Mouse (Mus musculus): ENCODE data around the gene Ccl1. TPM values are rescaled to one million over a fixed set of nuclear protein-coding genes. Genes with fewer than 3 reads are reported as not detected.

Gene Ccl1
- polyA plus RNA-seq (2015; fragmentation: Nextera tagmentation; extraction: Ambion mirVana) = not detected in 2 replicates

DNA sequence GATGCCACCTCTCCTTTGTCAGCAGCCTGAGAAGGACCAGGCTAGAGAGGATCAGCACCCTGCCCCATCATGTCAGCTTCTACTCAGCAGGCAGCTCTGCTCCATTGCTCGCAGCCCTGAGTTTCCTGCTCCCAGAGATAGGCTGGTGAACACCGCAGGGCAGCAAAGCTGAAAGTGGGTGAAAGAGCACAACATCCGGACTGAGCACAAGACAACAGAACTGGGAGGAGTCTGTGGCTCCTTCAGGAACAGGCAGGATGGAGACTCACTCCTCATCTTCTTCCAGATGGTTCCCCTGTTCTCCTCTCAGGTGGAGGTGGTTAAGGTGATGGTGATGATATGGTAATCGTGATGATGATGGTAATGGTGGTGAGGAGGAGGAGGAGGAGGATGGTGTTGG, at the start of gene Ccl1:
Gene Ccl1 (minus strand): TSS at position 101 of the 400 bp plus-strand sequence.
- no peak for TF ChIP-seq CTCF (IDR thresholded peaks at IDR 0.05; ENCODE audit: low read depth)
- ATAC-seq (replicated peaks; ENCODE audit: low FRiP score, low read depth) (no peak), DNase-seq (ENCODE audit: low spot score) (no peak)
- Histone ChIP-seq H3K27ac (no peak within 1 kb of the TSS), H3K27me3 (ENCODE audit: insufficient read depth, low read length) (no peaks in the 10 kb centered on the region), H3K9ac (ENCODE audit: low read depth, low read length) (no peak within 1 kb of the TSS), H3K4me3 (replicated peaks; ENCODE audit: low read depth, low read length) (no peak within 1 kb of the TSS), H3K4me1 (replicated peaks; ENCODE audit: insufficient read depth, low read length) (no peaks in the 10 kb centered on the region), H3K36me3 (ENCODE audit: insufficient read depth, low read length) (no peaks in the 10 kb centered on the region), H3K4me2 (ENCODE audit: low read length) (no peak within 1 kb of the TSS), H3K9me3 (replicated peaks; ENCODE audit: low read length) (no peaks in the 10 kb centered on the region)
- WGBS = 70% methylated on average over 4 of the region's 4 CpGs

DNA sequence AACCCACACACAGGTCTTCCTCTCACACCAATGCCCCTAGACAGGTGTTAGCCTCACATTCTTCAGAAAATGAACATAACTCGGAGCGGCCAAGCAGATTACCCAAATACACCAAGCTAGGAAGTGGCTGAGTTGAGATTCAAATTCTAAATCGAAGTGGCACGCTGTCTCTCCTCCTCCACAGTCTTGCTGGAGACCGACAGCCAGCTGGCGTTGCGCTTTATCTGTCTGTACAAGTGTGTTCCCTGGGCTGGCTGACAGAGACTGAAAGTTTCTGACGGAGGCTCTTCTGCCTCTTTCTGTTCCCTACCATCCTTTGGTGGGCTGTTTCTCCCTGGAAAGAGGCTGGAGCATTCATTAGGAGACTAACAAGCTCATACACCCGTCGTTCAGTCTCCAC, 45.5 kb upstream of the Ccl1 start:
- Histone ChIP-seq H3K27me3 (ENCODE audit: insufficient read depth, low read length) (no peaks in the 10 kb centered on the region), H3K9me3 (replicated peaks; ENCODE audit: low read length) (no peaks in the 10 kb centered on the region)
- WGBS = 78% methylated on average over 10 of the region's 10 CpGs

DNA sequence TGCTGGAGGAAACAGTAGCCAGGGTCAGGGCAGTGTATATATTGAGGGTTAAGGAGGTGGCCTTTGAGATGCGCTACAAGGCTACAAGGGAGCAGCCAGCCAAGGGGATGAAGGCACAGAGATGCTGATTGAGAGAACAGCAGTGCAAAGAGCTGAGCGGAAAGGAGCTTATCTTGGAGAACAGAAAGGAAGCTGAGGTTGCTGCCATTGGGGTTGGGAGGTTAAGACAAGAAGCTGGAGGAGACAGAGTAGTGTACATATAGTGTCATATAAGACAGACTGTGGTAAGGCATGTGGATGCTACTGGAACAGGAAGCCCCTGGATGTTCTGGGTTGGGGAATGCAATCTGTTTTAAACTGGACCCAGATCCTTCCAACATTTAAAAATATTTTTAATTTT, 35.4 kb upstream of the Ccl1 start:
- Histone ChIP-seq H3K4me1 (replicated peaks; ENCODE audit: insufficient read depth, low read length) (no peaks in the 10 kb centered on the region), H3K4me3 (replicated peaks; ENCODE audit: low read depth, low read length) (no peak overlapping the region), H3K36me3 (ENCODE audit: insufficient read depth, low read length) (no peaks in the 10 kb centered on the region), H3K27ac (no peak overlapping the region), H3K27me3 (ENCODE audit: insufficient read depth, low read length) (no peaks in the 10 kb centered on the region), H3K9ac (ENCODE audit: low read depth, low read length) (no peak overlapping the region), H3K4me2 (ENCODE audit: low read length) (no peak overlapping the region), H3K9me3 (replicated peaks; ENCODE audit: low read length) (no peaks in the 10 kb centered on the region)
- 21% methylated on average over 2 of the region's 2 CpGs for WGBS
- ATAC-seq (replicated peaks; ENCODE audit: low FRiP score, low read depth) = no peak
- no peak for TF ChIP-seq CTCF (IDR thresholded peaks at IDR 0.05; ENCODE audit: low read depth)
- no peak for DNase-seq (ENCODE audit: low spot score)

More for the DNA sequence above, 45.5 kb upstream of the Ccl1 start:
- Histone ChIP-seq H3K4me3 (replicated peaks; ENCODE audit: low read depth, low read length) (no peak overlapping the region), H3K27ac (no peak overlapping the region), H3K36me3 (ENCODE audit: insufficient read depth, low read length) (no peaks in the 10 kb centered on the region), H3K4me2 (ENCODE audit: low read length) (no peak overlapping the region), H3K4me1 (replicated peaks; ENCODE audit: insufficient read depth, low read length) (no peaks in the 10 kb centered on the region), H3K9ac (ENCODE audit: low read depth, low read length) (no peak overlapping the region)
- no peak for TF ChIP-seq CTCF (IDR thresholded peaks at IDR 0.05; ENCODE audit: low read depth)
- no peak for ATAC-seq (replicated peaks; ENCODE audit: low FRiP score, low read depth)
- DNase-seq (ENCODE audit: low spot score) = no peak

DNA sequence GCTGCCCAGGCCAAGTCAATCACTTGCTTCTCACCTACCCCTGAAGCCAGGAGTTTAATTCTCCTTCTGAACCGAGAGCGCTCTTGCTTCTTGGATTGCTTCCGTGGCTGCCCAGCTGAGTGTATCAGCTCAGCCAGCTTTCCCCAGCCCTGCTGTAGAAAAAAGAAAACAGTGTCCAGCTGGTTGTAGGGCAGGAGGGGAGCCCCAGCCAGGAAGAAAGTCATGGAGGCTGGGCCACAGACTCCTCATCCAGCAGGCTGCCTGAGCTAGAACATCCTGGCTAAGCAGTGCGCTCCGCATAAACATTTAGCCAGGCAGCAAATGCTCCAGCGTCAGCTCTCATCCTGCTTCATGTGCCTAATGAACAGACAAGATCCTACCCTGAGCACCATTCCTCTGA, 34.9 kb upstream of the Ccl1 start:
- H3K4me1 ChIP-seq (replicated peaks; ENCODE audit: insufficient read depth, low read length) = no peaks in the 10 kb centered on the region
- H3K9me3 ChIP-seq (replicated peaks; ENCODE audit: low read length) = no peaks in the 10 kb centered on the region
- DNase-seq (ENCODE audit: low spot score) (peak; percentile 54), ATAC-seq (replicated peaks; ENCODE audit: low FRiP score, low read depth) (no peak)
- H3K4me3 ChIP-seq (replicated peaks; ENCODE audit: low read depth, low read length) = no peak overlapping the region
- no peaks in the 10 kb centered on the region for H3K27me3 ChIP-seq (ENCODE audit: insufficient read depth, low read length)
- no peaks in the 10 kb centered on the region for H3K36me3 ChIP-seq (ENCODE audit: insufficient read depth, low read length)
- no peak overlapping the region for H3K9ac ChIP-seq (ENCODE audit: low read depth, low read length)
- peak overlapping the region; percentile 23; the same call in 1 of the 2 replicates for H3K4me2 ChIP-seq (ENCODE audit: low read length)
- TF ChIP-seq CTCF (IDR thresholded peaks at IDR 0.05; ENCODE audit: low read depth) = no peak
- 8% methylated on average over 6 of the region's 6 CpGs for WGBS
- no peak overlapping the region for H3K27ac ChIP-seq

DNA sequence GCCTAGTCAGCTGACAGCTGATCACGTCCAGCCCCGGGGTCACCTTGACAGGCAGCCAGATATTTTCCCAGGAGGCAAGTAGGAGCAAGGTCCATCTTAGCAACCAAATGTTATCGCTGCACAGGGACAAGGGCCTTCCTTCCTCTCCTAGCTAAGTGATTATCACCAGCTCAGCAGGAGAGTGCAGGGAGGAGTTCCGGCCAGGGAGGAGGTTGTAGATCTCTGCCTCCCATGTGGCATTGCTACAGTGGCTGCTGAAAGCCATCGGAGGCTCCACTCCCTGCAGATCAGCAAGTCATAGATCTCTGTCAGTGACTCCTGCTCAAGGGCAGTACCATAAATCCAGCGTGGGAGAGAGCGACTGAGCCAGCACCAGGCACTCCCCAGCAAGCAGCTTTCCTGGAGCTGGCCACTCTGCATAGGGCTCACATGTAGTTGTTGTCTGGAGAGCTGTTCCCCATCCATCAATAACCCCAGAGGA, 34.5 kb upstream of the Ccl1 start:
- H3K9me3 ChIP-seq (replicated peaks; ENCODE audit: low read length) = no peaks in the 10 kb centered on the region
- H3K27ac ChIP-seq = no peak overlapping the region
- H3K36me3 ChIP-seq (ENCODE audit: insufficient read depth, low read length) = no peaks in the 10 kb centered on the region
- no peak overlapping the region for H3K4me3 ChIP-seq (replicated peaks; ENCODE audit: low read depth, low read length)
- no peak overlapping the region for H3K9ac ChIP-seq (ENCODE audit: low read depth, low read length)
- WGBS = 1% methylated on average over 7 of the region's 7 CpGs
- H3K4me2 ChIP-seq (ENCODE audit: low read length) = peak overlapping the region; percentile 23; the same call in 1 of the 2 replicates
- ATAC-seq (replicated peaks; ENCODE audit: low FRiP score, low read depth) (peak; percentile 69; the same call in 1 of the 2 replicates), DNase-seq (ENCODE audit: low spot score) (peak; percentile 82)
- H3K4me1 ChIP-seq (replicated peaks; ENCODE audit: insufficient read depth, low read length) = no peaks in the 10 kb centered on the region
- no peak for TF ChIP-seq CTCF (IDR thresholded peaks at IDR 0.05; ENCODE audit: low read depth)
- H3K27me3 ChIP-seq (ENCODE audit: insufficient read depth, low read length) = no peaks in the 10 kb centered on the region

DNA sequence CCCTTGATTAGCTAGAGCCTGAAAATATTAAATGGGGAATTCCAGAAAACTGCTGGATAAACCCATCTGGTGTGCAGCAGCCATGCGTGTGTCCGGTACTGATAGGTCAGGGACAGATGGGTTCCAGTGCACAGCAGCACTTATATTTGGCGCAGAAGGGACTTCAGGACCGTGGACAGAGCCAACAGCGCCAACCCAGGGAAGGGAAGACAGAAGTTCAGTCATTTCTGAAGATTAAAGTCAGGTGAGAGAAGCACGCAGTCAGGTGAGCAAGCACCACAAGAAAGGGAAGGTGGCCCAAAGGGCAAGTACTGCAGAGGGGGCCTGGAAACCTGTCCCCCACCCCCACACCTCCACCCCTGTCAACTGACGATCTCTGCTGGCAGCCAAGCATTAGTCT, 7.7 kb upstream of the Ccl1 start:
- Histone ChIP-seq H3K4me1 (replicated peaks; ENCODE audit: insufficient read depth, low read length) (no peaks in the 10 kb centered on the region), H3K27ac (no peak overlapping the region), H3K36me3 (ENCODE audit: insufficient read depth, low read length) (no peaks in the 10 kb centered on the region), H3K9me3 (replicated peaks; ENCODE audit: low read length) (no peaks in the 10 kb centered on the region), H3K27me3 (ENCODE audit: insufficient read depth, low read length) (no peaks in the 10 kb centered on the region), H3K4me3 (replicated peaks; ENCODE audit: low read depth, low read length) (no peak overlapping the region), H3K9ac (ENCODE audit: low read depth, low read length) (no peak overlapping the region), H3K4me2 (ENCODE audit: low read length) (no peak overlapping the region)
- peak; percentile 45 for DNase-seq (ENCODE audit: low spot score)
- TF ChIP-seq CTCF (IDR thresholded peaks at IDR 0.05; ENCODE audit: low read depth) = no peak
- 35% methylated on average over 7 of the region's 7 CpGs for WGBS
- no peak for ATAC-seq (replicated peaks; ENCODE audit: low FRiP score, low read depth)
